Mouse (Mus musculus): ENCODE data around the gene Zbtb42.

Gene Zbtb42

DNA sequence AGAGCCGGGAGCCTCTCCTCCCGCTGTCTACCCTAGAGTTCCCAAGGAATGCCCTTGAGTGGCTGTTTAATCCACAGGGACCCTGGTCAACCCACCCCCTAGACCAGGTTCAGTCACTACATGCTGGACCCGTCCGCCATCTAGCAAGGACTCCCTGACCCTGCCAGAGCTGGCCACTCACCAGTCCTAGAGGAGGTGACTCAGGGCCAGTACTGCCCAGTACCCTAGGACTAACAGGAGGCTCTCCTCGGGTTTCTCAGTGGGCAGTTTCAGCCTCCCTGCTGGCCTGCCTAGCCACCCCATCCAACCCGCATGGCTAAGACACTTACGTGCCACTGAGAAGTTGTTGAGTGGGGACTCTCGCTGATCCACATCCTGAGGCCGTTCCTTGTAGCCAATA, 16.8 kb upstream of the Zbtb42 start:
- no peak for DNase-seq

DNA sequence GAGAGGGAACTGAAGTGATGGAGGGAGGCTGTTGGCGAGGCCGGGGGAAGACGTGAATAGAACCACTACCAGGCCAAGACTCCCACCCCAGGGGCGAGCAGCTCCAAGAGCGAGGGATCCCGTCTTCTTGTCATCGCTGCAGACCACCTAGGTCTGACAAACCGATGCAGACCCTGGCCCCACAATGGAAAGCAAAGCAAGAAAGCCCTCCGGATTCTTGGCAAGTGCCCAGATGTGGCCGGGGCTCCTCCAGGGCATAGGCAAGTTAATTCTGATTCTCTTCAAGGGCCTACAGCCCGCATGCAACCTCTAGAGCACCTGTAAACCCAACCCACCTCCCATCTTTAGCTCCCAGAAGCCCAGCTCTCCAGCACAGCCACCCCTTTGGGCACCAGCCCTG, 15.3 kb upstream of the Zbtb42 start:
- DNase-seq = no peak

DNA sequence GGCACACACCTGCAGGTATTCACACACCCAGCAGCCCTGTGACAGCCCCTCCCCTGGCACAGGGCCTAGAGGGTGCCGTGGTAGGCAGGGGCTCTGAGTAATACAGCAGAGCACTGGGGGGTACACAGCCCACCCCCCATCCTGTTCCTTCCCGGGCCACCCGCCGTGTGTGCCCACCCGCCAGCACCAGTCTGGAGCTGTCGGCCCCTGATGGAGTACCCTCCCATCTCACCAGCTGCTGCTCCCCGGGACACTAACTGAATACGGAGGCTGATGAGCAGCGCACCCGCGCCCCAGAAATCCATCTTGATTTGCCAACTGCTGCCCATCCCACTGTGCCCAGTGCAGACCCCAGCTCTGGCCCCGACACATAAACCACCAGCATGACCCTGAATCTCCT, 14.9 kb upstream of the Zbtb42 start:
- no peak for DNase-seq

DNA sequence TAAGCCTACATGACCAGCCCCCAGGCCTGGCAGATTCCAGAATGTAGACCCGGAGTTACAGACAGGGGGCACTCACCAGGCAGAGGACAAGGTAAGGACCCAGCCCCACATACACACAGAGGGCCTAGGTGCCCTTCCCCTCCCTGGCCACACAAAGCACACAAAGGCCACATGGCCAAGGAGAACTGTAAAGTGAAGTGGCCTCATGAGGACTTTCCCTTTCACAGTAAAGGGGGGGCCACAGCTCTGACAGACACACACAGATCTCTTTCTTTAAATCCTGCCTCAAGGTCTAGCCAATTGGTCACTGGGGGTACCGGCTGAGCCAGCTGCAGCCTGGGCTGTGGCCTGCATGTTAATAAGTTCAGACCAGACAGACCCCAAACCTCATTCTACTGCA, 14.5 kb upstream of the Zbtb42 start:
- no peak for DNase-seq

DNA sequence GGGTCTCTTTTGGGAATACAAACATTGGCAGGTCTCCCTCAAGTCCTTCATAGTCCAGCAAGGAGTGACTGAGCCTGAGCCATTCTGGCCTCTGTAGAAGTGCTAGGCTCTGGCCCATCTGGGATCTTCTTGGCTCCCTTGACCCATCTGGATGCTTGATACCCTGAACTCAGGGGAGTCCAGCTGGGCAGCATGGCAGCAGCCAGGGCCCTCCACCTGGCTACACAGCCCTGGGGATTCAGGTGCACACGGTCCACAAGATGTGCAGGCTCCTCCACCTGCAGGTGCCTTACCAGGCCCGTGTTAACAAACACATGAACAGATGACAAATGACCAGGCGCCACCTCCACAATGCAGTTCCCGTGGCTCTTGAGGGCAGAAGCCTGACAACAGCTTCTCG, 14.0 kb upstream of the Zbtb42 start:
- no peak for DNase-seq

DNA sequence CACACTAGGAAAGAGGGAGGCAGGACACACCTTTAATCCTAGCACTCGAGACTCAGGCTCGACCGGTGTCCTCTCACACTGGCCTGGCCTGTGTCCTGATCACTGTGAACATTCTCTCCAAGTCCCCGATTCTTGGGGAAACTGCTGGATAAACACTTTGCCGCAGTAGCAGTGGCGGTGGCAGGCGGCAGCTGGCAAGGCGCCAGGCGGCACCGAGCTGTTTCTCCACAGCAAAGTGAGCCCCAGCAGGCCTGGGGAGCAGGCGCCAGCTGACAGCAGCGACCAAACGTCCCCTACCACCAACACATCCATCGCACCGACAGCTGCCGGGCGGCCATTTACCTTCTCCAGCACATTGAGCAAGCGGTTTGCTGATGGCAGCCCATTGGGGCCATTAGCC, 13.2 kb upstream of the Zbtb42 start:
- DNase-seq = peak; percentile 87 to 93

DNA sequence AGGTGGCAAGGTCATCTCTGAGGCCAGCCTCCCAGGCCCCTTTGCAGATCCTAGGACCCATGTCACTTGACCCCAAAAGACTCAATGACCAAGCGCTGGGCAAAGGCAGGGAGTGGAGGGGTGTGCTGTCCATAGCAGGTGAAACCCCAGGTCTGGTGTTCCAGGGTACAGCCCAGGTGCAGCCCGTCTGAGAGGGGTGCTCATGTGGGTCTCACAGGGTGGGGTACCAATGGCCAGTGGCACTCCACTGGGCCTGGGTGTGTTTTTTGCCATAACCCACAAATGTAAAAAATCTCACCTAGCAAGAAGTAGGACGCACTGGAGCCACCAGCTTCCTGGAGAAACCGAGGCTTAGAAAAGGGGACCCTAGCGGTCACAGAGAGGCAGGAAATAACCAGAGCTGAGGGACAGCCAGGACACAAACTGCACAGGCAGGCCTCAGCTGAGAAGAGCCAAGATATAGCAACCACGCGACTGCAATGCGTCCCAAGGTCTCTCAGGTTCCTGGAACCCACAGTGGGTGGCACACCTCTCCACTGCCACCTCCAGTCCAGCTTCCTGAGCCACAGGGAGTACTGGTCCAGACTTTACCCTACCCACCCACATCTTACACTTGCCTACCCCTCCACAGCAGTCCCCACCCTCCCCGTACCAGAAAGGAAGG, 12.6 kb upstream of the Zbtb42 start:
- DNase-seq = no peak

DNA sequence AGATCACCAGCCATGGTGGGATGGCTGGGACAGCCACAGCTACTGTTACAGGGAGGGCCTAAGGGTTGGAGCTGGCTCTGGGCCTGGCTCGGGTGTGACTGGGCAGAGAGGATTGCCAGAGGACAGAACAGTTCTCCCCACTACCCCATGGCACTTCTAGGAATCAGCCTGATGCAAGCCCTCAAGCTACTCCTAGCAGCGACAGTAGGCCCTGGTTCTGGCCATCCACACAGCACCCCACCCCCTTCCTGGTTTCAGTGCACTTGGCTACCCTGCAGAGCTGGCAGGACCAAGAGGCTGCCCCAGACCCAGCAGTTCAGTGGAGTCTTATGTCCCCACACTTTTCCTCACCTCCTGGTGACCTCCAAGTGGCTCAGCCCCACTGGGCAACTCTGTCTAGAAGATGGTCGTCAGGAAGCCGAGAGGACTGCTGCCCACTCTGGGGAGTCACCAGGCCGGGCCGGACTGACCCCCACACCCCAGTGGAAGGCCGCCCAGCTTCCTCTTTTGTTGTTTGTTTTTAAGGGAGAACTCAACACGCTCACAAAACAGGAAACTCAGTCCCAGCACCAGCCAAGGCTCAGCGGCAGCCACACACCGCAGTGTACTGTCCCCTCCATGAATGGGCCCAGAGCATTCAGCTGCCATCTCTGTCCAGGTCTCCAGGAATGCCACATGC, 10.9 kb upstream of the Zbtb42 start:
- DNase-seq = peak; percentile 63 to 64

DNA sequence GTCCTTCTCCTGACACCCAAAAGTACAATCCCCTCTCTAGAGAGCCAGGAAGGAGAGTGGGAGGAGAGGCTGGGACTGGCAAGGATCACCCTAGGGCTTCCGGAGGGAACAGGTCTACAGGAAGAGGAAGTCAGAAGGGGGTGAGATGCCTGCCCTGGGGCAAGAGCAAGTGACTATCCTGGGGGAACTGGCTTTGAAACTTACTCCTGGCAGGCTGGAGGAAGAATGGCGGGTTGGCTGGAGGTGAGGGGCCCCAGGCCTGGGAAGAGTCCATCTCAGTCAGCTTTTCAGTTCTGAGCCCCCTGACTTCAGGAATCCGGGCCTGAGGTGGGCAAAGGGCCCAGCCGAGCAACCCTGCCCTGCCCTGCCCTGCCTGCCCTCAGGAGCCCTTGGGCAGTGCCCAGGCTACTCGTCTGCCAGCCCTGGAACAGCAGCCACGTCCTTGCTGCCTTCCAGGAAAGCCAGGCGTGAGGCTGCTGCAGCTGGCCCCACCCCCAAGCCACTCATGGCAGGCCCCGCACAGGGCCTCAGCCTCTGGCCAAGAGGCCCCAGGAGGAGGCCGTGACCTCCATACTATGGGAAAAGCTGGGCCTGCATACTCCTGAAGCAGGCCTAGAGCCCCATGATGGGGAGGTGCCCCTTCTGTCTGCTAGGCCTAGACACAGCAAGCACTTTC, 7.8 kb upstream of the Zbtb42 start:
- DNase-seq = peak in 1 of 2 experiments; percentile 72

DNA sequence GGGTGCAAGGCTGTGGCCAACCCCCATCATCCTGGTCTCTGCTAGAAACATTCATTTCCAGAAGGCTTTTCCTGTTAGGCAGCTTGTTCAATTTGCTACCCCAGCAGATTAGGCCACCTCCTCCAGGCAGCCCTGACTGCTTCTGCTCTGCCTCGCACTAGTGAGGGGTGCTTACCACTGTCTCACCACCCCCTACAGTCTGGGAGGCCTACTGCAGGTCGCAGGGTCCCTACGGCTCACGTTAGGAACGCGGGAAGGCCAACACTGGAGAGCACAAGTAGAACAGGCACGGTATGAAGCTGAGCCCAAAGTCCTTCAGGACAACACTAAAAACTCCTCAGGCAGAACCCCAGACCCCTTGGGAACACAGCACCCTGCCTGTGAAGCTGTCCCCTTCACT, 6.7 kb upstream of the Zbtb42 start:
- DNase-seq = no peak

DNA sequence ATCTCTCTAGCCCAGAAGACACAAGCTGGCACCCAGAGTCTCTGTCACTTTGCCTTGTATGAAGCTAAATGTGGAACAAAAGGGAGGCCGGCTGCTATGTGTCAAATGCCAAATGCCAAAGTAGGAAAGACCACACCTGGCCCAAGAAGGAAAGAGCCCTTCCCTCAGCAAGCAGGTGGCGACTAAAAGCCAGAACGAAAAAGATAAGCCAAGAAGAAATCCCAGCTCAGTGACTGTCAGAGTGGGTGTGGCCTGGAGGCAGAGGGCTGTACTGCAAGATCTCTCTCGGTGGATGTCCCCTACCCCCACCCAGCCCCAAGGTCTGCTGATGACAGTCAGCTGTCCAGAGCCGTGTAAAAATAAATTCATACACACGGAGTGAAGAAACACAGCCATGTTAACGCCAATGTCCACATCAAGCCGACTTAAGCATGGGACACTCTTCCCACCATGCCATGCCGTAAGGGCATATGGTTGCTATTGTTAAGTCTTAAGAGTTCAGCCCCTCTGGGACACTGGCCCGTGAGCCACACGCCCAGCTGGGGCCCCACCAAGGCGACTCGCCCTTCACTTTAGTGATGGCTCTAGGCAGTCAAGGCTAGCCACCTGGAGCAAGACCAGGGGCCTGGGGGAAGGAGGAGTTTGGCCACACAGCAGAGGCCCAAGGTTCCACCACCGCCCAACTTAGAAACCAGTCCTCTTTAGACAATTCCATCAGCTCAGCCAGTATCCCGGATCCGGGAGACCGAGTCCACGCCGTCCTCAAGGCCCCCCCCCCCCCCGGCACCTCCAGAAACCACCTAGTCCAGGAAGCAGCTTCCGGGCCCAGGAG, 5.7 kb upstream of the Zbtb42 start:
- peak; percentile 66 to 72 for DNase-seq

DNA sequence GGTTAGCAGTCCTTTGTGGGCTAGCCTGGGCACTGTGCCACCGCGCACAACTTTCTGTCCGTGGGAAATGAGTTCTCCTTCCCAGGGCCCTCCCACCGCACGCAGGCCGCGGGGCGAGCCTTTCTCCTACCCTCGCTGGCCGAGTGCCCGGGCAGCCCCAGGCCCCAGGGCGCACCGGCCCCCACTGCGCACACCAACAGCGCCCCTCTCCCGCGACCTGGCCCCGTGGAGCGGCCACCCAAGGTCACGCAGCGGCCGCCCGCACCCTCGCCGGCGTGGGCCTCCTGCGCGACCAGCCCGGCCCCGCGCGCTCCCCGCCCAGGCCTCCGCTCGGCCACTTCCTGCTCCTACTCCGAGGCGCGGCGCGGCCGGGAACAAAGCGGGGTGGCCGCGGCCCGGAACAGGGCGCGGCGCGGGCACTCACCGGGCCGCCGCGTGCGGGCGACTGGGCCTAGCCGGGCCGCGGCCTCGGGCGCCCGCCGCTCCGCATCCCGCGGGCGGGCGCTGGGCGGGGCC, 5.0 kb upstream of the Zbtb42 start:
- DNase-seq = peak; percentile 71 to 78

DNA sequence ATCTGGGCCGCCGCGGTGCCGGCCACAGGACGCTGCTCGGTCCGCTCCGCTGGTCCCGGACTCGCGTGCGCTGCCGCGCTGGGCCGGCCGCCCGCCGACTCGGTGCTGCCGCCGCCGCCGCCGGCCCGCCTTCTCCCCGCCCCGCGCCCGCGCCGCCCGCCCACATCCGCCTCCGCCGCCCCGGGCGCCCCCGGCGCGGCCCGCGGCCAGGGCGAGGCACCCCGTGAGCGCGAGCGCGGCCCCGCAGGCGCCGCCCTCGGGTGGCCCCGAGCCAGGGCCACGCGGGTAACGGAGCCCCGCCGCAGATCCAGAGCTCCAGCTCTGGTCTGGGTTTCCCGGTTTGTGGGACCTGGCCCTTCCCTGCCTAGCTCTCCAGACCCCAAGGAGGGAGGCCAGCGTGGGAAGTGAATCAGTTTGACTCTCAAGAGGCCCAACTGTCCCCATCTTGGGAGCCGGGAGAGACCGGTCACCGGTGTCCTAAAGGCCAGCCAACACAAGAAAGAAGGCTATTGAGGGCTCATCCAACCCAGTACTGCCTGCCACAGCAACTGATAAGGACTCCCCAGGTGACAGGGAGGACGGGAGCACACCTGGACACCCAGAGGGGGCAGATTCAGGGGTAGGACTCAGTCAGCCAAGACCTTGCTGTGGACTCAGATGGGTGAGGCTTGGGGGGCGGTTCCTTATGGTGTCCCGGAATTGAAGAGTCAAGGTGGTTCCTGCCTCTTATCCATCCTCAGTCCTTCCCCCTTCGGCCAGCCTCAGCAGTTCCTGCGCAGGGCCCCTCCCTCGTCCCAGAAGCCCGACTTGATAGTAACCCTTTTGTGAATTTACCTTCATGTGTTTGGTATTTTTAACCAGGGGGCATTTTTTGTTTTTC, 4.3 kb upstream of the Zbtb42 start, which contains the start of gene Akt1:
Gene Akt1, minus strand, starts transcription at position 753 of the 880 bp plus-strand sequence.
- peak; percentile 68 to 83 for DNase-seq

DNA sequence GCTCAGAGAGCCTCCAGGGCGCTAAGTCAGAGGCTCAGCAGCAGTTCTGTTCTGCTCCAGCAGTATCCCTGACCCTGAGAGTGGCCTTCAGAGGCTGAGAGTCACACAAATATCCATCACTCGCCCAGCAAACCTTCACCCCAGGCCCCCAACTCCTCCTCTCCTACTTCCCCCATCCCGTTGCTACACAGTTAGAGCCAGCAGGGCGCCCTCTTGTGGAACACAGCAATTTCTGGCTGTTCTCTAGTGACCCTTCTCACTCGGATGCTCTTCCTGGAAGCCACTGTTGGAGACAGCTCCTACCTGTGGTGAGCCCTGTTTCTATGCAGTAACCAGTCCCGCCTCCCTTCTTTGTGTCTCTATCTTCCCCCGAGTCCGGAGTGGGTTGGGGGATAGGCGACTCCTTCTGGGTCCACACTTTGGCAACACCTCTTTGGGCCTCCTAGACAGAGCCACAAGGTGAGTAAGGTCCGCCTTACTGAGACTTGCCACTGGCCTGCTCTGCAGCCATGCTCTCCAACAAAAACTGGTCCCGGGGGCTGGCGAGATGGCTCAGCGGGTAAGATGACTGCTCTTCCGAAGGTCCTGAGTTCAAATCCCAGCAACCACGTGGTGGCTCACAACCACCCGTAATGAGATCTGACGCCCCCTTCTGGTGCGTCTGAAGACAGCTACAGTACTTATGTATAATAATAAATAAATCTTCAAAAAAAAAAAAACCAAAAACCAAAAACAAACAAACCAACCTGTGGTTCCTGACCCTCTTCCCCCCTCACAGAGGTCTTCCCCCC, 3.2 kb upstream of the Zbtb42 start:
- peak; percentile 83 to 92 for DNase-seq

DNA sequence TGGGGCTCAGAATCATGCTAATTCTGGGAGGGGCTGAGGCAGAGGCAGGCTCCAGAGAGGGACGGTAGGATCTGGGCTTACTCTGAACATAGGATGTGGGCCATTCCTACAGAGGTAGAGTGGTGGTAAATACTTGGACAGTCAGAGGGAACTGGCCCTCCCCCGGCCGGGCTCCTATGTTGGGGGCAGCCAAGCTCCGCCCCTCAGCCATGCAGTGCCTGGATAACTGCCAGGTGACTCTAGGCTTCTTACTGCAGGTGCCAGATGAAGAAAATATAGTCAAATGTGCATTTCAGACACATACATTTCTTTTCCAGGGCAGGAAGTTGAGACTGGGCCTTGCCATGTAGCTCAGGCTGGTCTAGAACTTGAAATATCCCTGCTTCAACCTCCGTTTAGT, 1.6 kb upstream of the Zbtb42 start:
- peak in 1 of 2 experiments; percentile 57 for DNase-seq

DNA sequence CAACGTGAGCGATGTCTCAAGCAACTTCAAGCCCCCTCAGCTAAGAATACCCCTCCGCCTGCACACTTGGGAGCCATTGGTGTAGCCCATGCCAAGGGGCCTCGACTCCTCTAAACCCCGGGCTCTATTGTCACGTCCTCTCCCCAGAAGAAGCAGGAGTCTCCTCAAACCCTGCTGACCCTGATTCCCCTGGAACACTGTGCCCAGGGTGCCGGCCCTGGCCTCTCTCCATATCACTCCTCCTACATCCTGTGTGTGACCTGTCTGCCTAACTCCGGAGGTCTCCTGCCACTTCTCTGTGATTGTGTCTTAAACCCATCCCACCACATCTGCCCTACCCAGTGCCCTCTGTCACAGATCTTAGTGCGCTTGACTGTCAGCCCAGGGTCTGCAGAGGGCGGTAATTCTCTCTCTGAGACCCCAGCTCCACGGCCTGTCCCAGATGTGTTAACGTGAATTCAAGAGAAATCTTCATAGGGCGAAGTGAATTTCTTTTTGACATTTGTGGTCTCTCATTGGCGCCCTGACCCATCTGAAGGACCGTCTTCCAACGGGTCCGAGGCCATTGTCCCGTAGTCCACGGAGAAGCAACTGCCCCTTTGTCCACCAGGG, 579 bp upstream of the Zbtb42 start:
- DNase-seq = no peak

DNA sequence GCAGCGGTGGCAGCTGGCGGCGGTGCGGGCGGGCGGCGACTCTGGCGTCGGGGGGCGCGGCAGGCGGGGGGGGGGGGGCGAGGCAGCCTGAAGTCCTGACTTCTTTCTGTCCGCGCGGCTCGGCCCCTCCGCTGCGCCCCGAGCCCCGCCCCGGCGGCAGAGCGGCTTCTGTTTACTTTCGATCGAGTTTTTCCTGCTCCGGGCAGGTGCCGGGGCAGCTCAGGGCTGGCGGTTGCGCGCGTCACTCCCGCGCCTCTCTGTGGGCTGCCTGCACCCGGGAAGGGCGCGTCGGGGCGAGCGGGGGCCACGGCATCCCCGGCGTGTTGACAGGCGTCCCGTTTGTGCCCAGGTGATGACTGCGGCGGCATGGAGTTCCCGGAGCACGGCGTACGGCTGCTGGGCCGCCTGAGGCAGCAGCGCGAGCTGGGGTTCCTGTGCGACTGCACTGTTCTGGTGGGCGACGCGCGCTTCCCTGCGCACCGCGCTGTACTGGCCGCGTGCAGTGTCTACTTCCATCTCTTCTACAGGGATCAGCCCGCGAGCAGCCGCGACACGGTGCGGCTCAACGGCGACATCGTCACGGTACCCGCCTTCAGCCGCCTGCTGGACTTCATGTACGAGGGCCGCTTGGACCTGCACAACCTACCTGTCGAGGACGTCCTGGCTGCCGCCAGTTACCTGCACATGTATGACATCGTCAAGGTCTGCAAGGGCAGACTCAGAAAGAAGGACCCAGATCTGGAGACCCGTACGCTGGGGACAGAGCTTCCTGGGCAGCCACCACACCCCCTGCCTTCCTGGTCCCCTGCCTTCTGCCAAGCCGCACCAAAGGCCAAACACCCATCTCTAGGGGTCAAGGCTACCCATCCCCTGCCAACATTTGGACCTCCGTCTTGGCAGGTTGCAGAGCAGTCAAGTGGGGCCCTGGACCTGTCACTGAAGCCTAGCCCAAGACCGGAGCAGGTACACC, 684 bp downstream of the Zbtb42 start:
- DNase-seq = peak; percentile 77 to 87

DNA sequence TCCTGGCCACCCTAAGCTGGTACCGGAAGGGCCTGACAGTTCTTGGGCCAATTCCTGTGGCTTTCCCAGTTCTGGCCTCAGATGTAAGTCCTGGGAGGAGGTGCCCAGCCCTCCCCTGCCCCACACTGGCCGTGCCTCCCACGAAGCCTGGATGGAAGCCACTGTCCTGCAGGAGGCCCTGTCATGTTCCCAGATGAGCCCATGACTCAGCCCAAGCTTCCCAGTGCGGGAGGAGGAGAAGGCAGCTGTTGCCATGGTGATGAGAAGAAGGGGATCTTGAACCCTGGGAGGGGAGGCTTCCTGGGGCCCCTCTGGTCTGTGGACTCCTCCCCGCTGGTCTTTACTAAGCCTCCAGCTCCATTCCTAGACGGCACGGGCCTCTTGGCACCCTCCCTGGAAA, 4.7 kb downstream of the Zbtb42 start:
- DNase-seq = no peak

DNA sequence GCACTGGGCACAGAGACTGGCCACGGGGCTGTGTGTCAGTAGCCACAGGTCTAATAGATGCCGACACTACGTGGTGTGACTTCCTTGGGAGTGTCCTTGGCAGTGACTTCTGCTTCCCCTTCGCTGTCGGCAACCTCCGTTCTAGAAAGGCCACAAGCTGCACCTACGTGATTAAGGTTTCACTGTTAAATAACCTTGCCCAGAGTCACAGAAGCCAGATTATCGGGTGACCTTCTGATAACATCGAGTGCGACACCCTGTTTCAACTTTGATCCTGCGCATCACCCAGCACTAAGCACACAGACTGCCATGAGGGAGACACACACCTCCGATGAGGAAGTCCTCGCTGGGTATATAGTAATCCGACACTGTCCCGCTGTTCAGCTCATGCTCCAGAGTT, 9.8 kb downstream of the Zbtb42 start:
- peak in 1 of 2 experiments; percentile 40 for DNase-seq

Measured in lung, postnatal 4 days (tissue).